1 mouse cellular context compared by ENCODE assay signal in genomic region chr4:152041924-152042641, GRCm38 (mm10).
TF ChIP-seq lines count a peak whose summit lies in the region.

No protein-coding gene starts in this region.

TF ChIP-seq in CH12.LX, 34 proteins besides CTCF, POLR2A, EP300 and RAD21 (continued from another document):
- TF ChIP-seq CHD1 (IDR thresholded peaks at IDR 0.05; ENCODE audit: low read depth, low read length) (no peak), MYC (IDR thresholded peaks at IDR 0.05; ENCODE audit: low read depth, low read length) (0 out of 2 replicates have a peak, but pooled peaks have one; percentile 77), USF2 (conservative IDR thresholded peaks at IDR 0.05; ENCODE audit: low read depth, low read length) (no peak), MXI1 (IDR thresholded peaks at IDR 0.05; ENCODE audit: low read depth, low read length) (peak; percentile 46; the same call in 1 of the 2 replicates), CHD2 (IDR thresholded peaks at IDR 0.05; ENCODE audit: low read length) (0 out of 2 replicates have a peak, but pooled peaks have one; percentile 24), TBP (conservative IDR thresholded peaks at IDR 0.05; ENCODE audit: low read depth, low read length) (no peak), NRF1 (IDR thresholded peaks at IDR 0.05; ENCODE audit: low read depth, low read length) (peak; percentile 62), E2F4 (IDR thresholded peaks at IDR 0.05; ENCODE audit: insufficient replicate concordance, low read depth, low read length) (no peak), IRF4 (IDR thresholded peaks at IDR 0.05; ENCODE audit: low read depth, low read length) (peak; percentile 86), ZNF384 (IDR thresholded peaks at IDR 0.05; ENCODE audit: low read depth, low read length) (no peak), PAX5 (IDR thresholded peaks at IDR 0.05; ENCODE audit: low read length) (no peak), BHLHE40 (IDR thresholded peaks at IDR 0.05; ENCODE audit: low read depth, low read length) (peak; percentile 86; the same call in 1 of the 2 replicates), MAFK (IDR thresholded peaks at IDR 0.05; ENCODE audit: insufficient replicate concordance, low read length) (no peak), SMC3 (IDR thresholded peaks at IDR 0.05; ENCODE audit: low read depth, low read length) (peak; percentile 5; the same call in 1 of the 2 replicates), GABPA (IDR thresholded peaks at IDR 0.05; ENCODE audit: insufficient replicate concordance, low read depth, low read length) (no peak), ZC3H11A (IDR thresholded peaks at IDR 0.05; ENCODE audit: low read depth, low read length) (no peak), NELFE (IDR thresholded peaks at IDR 0.05; ENCODE audit: low read depth, low read length) (no peak), TCF12 (IDR thresholded peaks at IDR 0.05; ENCODE audit: low read depth, low read length) (peak; percentile 94), MAX (IDR thresholded peaks at IDR 0.05; ENCODE audit: low read length) (0 out of 2 replicates have a peak, but pooled peaks have one; percentile 23), UBTF (IDR thresholded peaks at IDR 0.05; ENCODE audit: low read depth, low read length) (peak; percentile 53; the same call in 1 of the 2 replicates)
